Mouse (Mus musculus) neural tube, embryonic 14.5 days (tissue): ENCODE measurements around the gene Pwwp2b. TPM values are rescaled to one million over a fixed set of nuclear protein-coding genes. Genes with fewer than 3 reads are reported as not detected.
A peak's percentile ranks its signal among the peaks of the same experiment; 100 is the strongest.

Experiments used
- ATAC-seq: fragments of 200-750 bp; cut with Nextera tagmentation; 2 replicates; pipeline ENCODE4 v1.8.0; 2017; ENCODE audit warnings: low read depth, mild to moderate bottlenecking, moderate TSS enrichment, moderate library complexity
- H3K27ac ChIP-seq: fragments of 300-500 bp; sonication (generic); 2 replicates; pipeline ENCODE4 v1.5.1; 2014; ENCODE audit warnings: low read depth, mild to moderate bottlenecking, control low read depth, low read length, moderate library complexity, mixed read lengths
- H3K27me3 ChIP-seq: fragments of 300-500 bp; sonication (generic); 2 replicates; pipeline ENCODE4 v1.6.1; 2014; ENCODE audit warnings: low read length; ENCODE audit not compliant: control insufficient read depth, insufficient read depth
- H3K36me3 ChIP-seq: fragments of 300-500 bp; sonication (generic); 2 replicates; pipeline ENCODE4 v1.6.1; 2014; ENCODE audit warnings: low read length, mixed read lengths; ENCODE audit not compliant: control insufficient read depth, insufficient read depth
- H3K4me1 ChIP-seq: fragments of 300-500 bp; sonication (generic); 2 replicates; pipeline ENCODE4 v1.6.1; 2014; ENCODE audit warnings: low read length; ENCODE audit not compliant: control insufficient read depth, insufficient read depth
- H3K4me2 ChIP-seq: fragments of 300-500 bp; sonication (generic); 2 replicates; pipeline ENCODE4 v1.6.1; 2014; ENCODE audit warnings: mild to moderate bottlenecking, low read depth, low read length, control low read depth
- H3K4me3 ChIP-seq: fragments of 300-500 bp; sonication (generic); 2 replicates; pipeline ENCODE4 v1.5.1; 2014; ENCODE audit warnings: low read depth, low read length, control low read depth, mixed read lengths
- H3K9ac ChIP-seq: fragments of 300-500 bp; sonication (generic); replicated peaks from 2 replicates; pipeline ENCODE4 v1.6.1; 2014; ENCODE audit warnings: low read depth, mild to moderate bottlenecking, control low read depth, low read length, mixed read lengths
- H3K9me3 ChIP-seq: fragments of 300-500 bp; sonication (generic); 2 replicates; pipeline ENCODE4 v1.6.1; 2016; ENCODE audit warnings: low read length; ENCODE audit not compliant: control insufficient read depth
- WGBS: fragments of 180-500 bp; shearing (Covaris S2); extraction: QIAGEN DNeasy Blood & Tissue Kit; methylation state at CpG from one replicate; pipeline ENCODE4 v1.1.7; 2014; 5-methylcytosine and 5-hydroxymethylcytosine counted together
- polyA plus RNA-seq: library from polyadenylated mRNA; unstranded; fragments of >200 nt; fragmentation: Nextera tagmentation; extraction: Ambion mirVana; gene quantifications from 2 replicates; pipeline ENCODE4 v1.2.1, GENCODE M21; 2014

Pwwp2b gene
- polyA plus RNA-seq, 1 experiment from 2014 or later = 6.4 TPM

GRCm38 (mm10) chr7:139233714-139234113, 14.6 kb upstream of the Pwwp2b start:
- 1% methylated on average over 7 of the region's 7 CpGs for WGBS
- Histone ChIP-seq H3K36me3 (no peaks in the 10 kb centered on the region), H3K4me3 (no peak overlapping the region), H3K9me3 (no peaks in the 10 kb centered on the region), H3K27ac (no peak overlapping the region), H3K4me1 (no peaks in the 10 kb centered on the region; the same call in 1 of the 2 replicates), H3K9ac (no peak overlapping the region), H3K27me3 (no peaks in the 10 kb centered on the region), H3K4me2 (no peak overlapping the region)
- ATAC-seq = peak; percentile 84

GRCm38 (mm10) chr7:139234426-139235188, 13.7 kb upstream of the Pwwp2b start:
- Histone ChIP-seq H3K4me2 (peak overlapping the region; percentile 11; the same call in 1 of the 2 replicates), H3K27me3 (no peaks in the 10 kb centered on the region), H3K36me3 (no peaks in the 10 kb centered on the region), H3K27ac (no peak overlapping the region), H3K4me3 (no peak overlapping the region), H3K4me1 (no peaks in the 10 kb centered on the region; the same call in 1 of the 2 replicates), H3K9me3 (no peaks in the 10 kb centered on the region), H3K9ac (no peak overlapping the region)
- WGBS = 8% methylated on average over 18 of the region's 18 CpGs
- peak; percentile 67 for ATAC-seq

- no peak overlapping the region for H3K27ac ChIP-seq
- no peak overlapping the region for H3K4me2 ChIP-seq
- no peak overlapping the region for H3K9ac ChIP-seq
- H3K4me1 ChIP-seq = no peaks in the 10 kb centered on the region; the same call in 1 of the 2 replicates
- H3K4me3 ChIP-seq = no peak overlapping the region
- no peaks in the 10 kb centered on the region for H3K36me3 ChIP-seq
- H3K9me3 ChIP-seq = no peaks in the 10 kb centered on the region
- H3K27me3 ChIP-seq = no peaks in the 10 kb centered on the region
- no peak for ATAC-seq
- WGBS = 84% methylated on average over 12 of the region's 12 CpGs
Observed at GRCm38 (mm10) chr7:139235651-139236358, 12.5 kb upstream of the Pwwp2b start.

GRCm38 (mm10) chr7:139239432-139239831, 8.8 kb upstream of the Pwwp2b start:
- WGBS = 84% methylated on average over 3 of the region's 3 CpGs
- no peak for ATAC-seq
- no peaks in the 10 kb centered on the region for H3K27me3 ChIP-seq
- no peak overlapping the region for H3K4me3 ChIP-seq
- H3K36me3 ChIP-seq = no peaks in the 10 kb centered on the region
- no peaks in the 10 kb centered on the region for H3K9me3 ChIP-seq
- no peak overlapping the region for H3K9ac ChIP-seq
- H3K27ac ChIP-seq = no peak overlapping the region
- H3K4me1 ChIP-seq = no peaks in the 10 kb centered on the region
- H3K4me2 ChIP-seq = no peak overlapping the region

GRCm38 (mm10) chr7:139246086-139246485, 2.2 kb upstream of the Pwwp2b start:
- Histone ChIP-seq H3K27ac (no peak overlapping the region), H3K4me1 (peaks cover 22% of the 10 kb centered on the region), H3K4me3 (no peak overlapping the region), H3K36me3 (no peaks in the 10 kb centered on the region), H3K4me2 (no peak overlapping the region), H3K9me3 (no peaks in the 10 kb centered on the region), H3K27me3 (0 out of 2 replicates have a peak, but pooled peaks cover 2% of the 10 kb centered on the region), H3K9ac (no peak overlapping the region)
- 73% methylated on average over 5 of the region's 5 CpGs for WGBS
- ATAC-seq = no peak

GRCm38 (mm10) chr7:139246931-139247880, 1.1 kb upstream of the Pwwp2b start:
- peak; percentile 50 for ATAC-seq
- 0 out of 2 replicates have a peak, but pooled peaks cover 2% of the 10 kb centered on the region for H3K27me3 ChIP-seq
- peak overlapping the region; percentile 99 for H3K4me2 ChIP-seq
- peaks cover 22% of the 10 kb centered on the region for H3K4me1 ChIP-seq
- H3K27ac ChIP-seq = peak overlapping the region; percentile 48; the same call in 1 of the 2 replicates
- 3% methylated on average over 38 of the region's 38 CpGs for WGBS
- H3K4me3 ChIP-seq = peak overlapping the region; percentile 58
- no peaks in the 10 kb centered on the region for H3K9me3 ChIP-seq
- H3K36me3 ChIP-seq = no peaks in the 10 kb centered on the region
- H3K9ac ChIP-seq = peak overlapping the region; percentile 80; the same call in 1 of the 2 replicates

GRCm38 (mm10) chr7:139248615-139249405, 528 bp downstream of the Pwwp2b start:
- Histone ChIP-seq H3K4me3 (peak overlapping the region; percentile 58), H3K27ac (no peak overlapping the region; the same call in 1 of the 2 replicates), H3K4me1 (peaks cover 22% of the 10 kb centered on the region), H3K36me3 (no peaks in the 10 kb centered on the region), H3K9me3 (no peaks in the 10 kb centered on the region), H3K4me2 (peak overlapping the region; percentile 99), H3K9ac (peak overlapping the region; percentile 80), H3K27me3 (0 out of 2 replicates have a peak, but pooled peaks cover 2% of the 10 kb centered on the region)
- ATAC-seq = peak; percentile 1; the same call in 1 of the 2 replicates
- WGBS = under 1% methylated on average over 45 of the region's 45 CpGs
